ENCODE assay signal across 8 mouse cellular contexts in genomic region chr2:147013194-147013969, GRCm38 (mm10). TPM values are rescaled to one million over a fixed set of nuclear protein-coding genes. Genes with fewer than 3 reads are reported as not detected.
DNase-seq lines count a peak whose midpoint lies in the region; ATAC-seq and TF ChIP-seq lines count a peak whose summit lies in the region.

No protein-coding gene starts in this region.

- H3K9me3 ChIP-seq in erythroblast, embryonic 14.5 days (ENCODE audit: control insufficient read depth, low read length) = no peaks in the 10 kb centered on the region
- H3K9me3 ChIP-seq in heart, embryonic 15.5 days (replicated peaks) = no peaks in the 10 kb centered on the region
- H3K9me3 ChIP-seq in lung, embryonic 14.5 days (ENCODE audit: low read depth, low read length) = no peaks in the 10 kb centered on the region
- H3K9me3 ChIP-seq in neural tube, embryonic 14.5 days (ENCODE audit: control insufficient read depth, low read length) = no peaks in the 10 kb centered on the region

- no peaks in the 10 kb centered on the region for H3K27me3 ChIP-seq in erythroblast, embryonic 14.5 days (ENCODE audit: control insufficient read depth)
- no peaks in the 10 kb centered on the region for H3K27me3 ChIP-seq in heart, embryonic 15.5 days
- H3K27me3 ChIP-seq in lung, embryonic 14.5 days (ENCODE audit: insufficient read depth, low read length) = no peaks in the 10 kb centered on the region
- peaks cover 2% of the 10 kb centered on the region; the same call in 1 of the 2 replicates for H3K27me3 ChIP-seq in neural tube, embryonic 14.5 days (ENCODE audit: control insufficient read depth, insufficient read depth, low read length)

- peak overlapping the region; percentile 100 for H3K27ac ChIP-seq in heart, embryonic 15.5 days
- peak overlapping the region; percentile 99 for H3K27ac ChIP-seq in lung, embryonic 14.5 days (ENCODE audit: low read depth)
- H3K27ac ChIP-seq in neural tube, embryonic 14.5 days (ENCODE audit: low read depth, low read length) = peak overlapping the region; percentile 97

- peaks cover 6% of the 10 kb centered on the region for H3K36me3 ChIP-seq in erythroblast, embryonic 14.5 days (ENCODE audit: control insufficient read depth)
- H3K36me3 ChIP-seq in heart, embryonic 15.5 days = no peaks in the 10 kb centered on the region
- no peaks in the 10 kb centered on the region for H3K36me3 ChIP-seq in lung, embryonic 14.5 days (ENCODE audit: insufficient read depth)
- no peaks in the 10 kb centered on the region for H3K36me3 ChIP-seq in neural tube, embryonic 14.5 days (ENCODE audit: control insufficient read depth, insufficient read depth, low read length)

- peaks cover 30% of the 10 kb centered on the region for H3K4me1 ChIP-seq in erythroblast, embryonic 14.5 days (ENCODE audit: control insufficient read depth)
- H3K4me1 ChIP-seq in heart, embryonic 15.5 days (replicated peaks) = peaks cover 24% of the 10 kb centered on the region
- peaks cover 4% of the 10 kb centered on the region; the same call in 1 of the 2 replicates for H3K4me1 ChIP-seq in lung, embryonic 14.5 days (ENCODE audit: insufficient read depth)
- peaks cover 14% of the 10 kb centered on the region; the same call in 1 of the 2 replicates for H3K4me1 ChIP-seq in neural tube, embryonic 14.5 days (ENCODE audit: control insufficient read depth, insufficient read depth, low read length)

- TF ChIP-seq CTCF in lung, embryonic 14.5 days (IDR thresholded peaks at IDR 0.05; ENCODE audit: low read depth) = no peak

- peak overlapping the region; percentile 96 for H3K4me3 ChIP-seq in erythroblast, embryonic 14.5 days (replicated peaks)
- peak overlapping the region; percentile 99 for H3K4me3 ChIP-seq in heart, embryonic 15.5 days
- H3K4me3 ChIP-seq in lung, embryonic 14.5 days (ENCODE audit: low read depth, low read length) = peak overlapping the region; percentile 87
- H3K4me3 ChIP-seq in neural tube, embryonic 14.5 days (ENCODE audit: low read depth, low read length) = peak overlapping the region; percentile 92

- H3K9ac ChIP-seq in heart, embryonic 15.5 days = peak overlapping the region; percentile 87
- H3K9ac ChIP-seq in lung, embryonic 14.5 days = peak overlapping the region; percentile 87
- H3K9ac ChIP-seq in neural tube, embryonic 14.5 days (replicated peaks; ENCODE audit: low read depth, low read length) = peak overlapping the region; percentile 83

- peak overlapping the region; percentile 65 for H3K4me2 ChIP-seq in heart, embryonic 15.5 days
- peak overlapping the region; percentile 90 for H3K4me2 ChIP-seq in lung, embryonic 14.5 days
- peak overlapping the region; percentile 55 for H3K4me2 ChIP-seq in neural tube, embryonic 14.5 days (ENCODE audit: low read depth, low read length)

- WGBS in heart, embryonic 15.5 days = under 1% methylated on average over 57 of the region's 59 CpGs
- WGBS in lung, embryonic 14.5 days = under 1% methylated on average over 59 of the region's 59 CpGs
- WGBS in neural tube, embryonic 14.5 days = under 1% methylated on average over 59 of the region's 59 CpGs

- peak; percentile 30 for ATAC-seq in CD4-positive, CD25-positive, alpha-beta regulatory T cell, adult 4 months
- peak; percentile 16 for ATAC-seq in activated CD4-positive, CD25-positive, alpha-beta regulatory T cell, adult 4 months
- ATAC-seq in heart, embryonic 15.5 days (replicated peaks; ENCODE audit: insufficient number of reproducible peaks, insufficient read depth, low FRiP score, low read depth) = peak; percentile 87
- ATAC-seq in lung, embryonic 14.5 days (ENCODE audit: insufficient read depth) = peak; percentile 91
- peak; percentile 93 for ATAC-seq in neural tube, embryonic 14.5 days (ENCODE audit: low read depth)

- peak; percentile 70 to 87 for DNase-seq in kidney, postnatal 25 days
- peak; percentile 90 for DNase-seq in lung, embryonic 14.5 days
- peak; percentile 88 for DNase-seq in thymus, postnatal 25 days

RNA-seq across cellular contexts. Expression of gene Xrn2, which starts 0.6 kb away (rescaled TPM):
- polyA plus RNA-seq in CD4-positive, CD25-positive, alpha-beta regulatory T cell, adult 4 months (2017; shearing (Covaris generic)) = 100 to 1,000 TPM; 166 to 178 TPM
- polyA plus RNA-seq in activated CD4-positive, CD25-positive, alpha-beta regulatory T cell, adult 4 months (2017; shearing (Covaris generic)) = 100 to 1,000 TPM; 173 to 239 TPM
- 0.28 and 0.66 TPM in 2 replicates for polyA plus RNA-seq in erythroblast, embryonic 14.5 days (2012)
- 40.4 and 43.5 TPM in 2 replicates for polyA plus RNA-seq in heart, embryonic 15.5 days (2015; fragmentation: Nextera tagmentation; extraction: Ambion mirVana)
- 103 and 104 TPM in 2 replicates for polyA plus RNA-seq in lung, embryonic 14.5 days (2014; fragmentation: Nextera tagmentation; extraction: Ambion mirVana)
- polyA plus RNA-seq in neural tube, embryonic 14.5 days (2014; fragmentation: Nextera tagmentation; extraction: Ambion mirVana) = 85.9 and 99.7 TPM in 2 replicates

Comparison
In these comparisons a context has a peak if more than half of its experiments do, and no peak if none do; other contexts are left out.
1. Peak in every context shown above with its lines: DNase-seq, ATAC-seq, H3K4me3 ChIP-seq and H3K27ac ChIP-seq.
2. ATAC-seq: peak in every context shown above with its lines; median percentile 93 in neural tube, embryonic 14.5 days; 91 in lung, embryonic 14.5 days; 87 in heart, embryonic 15.5 days; 30 in CD4-positive, CD25-positive, alpha-beta regulatory T cell, adult 4 months; 16 in activated CD4-positive, CD25-positive, alpha-beta regulatory T cell, adult 4 months.
3. RNA of gene Xrn2, which starts 0.6 kb away (polyA plus RNA-seq): 173 to 239 TPM in activated CD4-positive, CD25-positive, alpha-beta regulatory T cell, adult 4 months, 166 to 178 TPM in CD4-positive, CD25-positive, alpha-beta regulatory T cell, adult 4 months, 103 to 104 TPM in lung, embryonic 14.5 days, 85.9 to 99.7 TPM in neural tube, embryonic 14.5 days and 40.4 to 43.5 TPM in heart, embryonic 15.5 days; 0.28 to 0.66 TPM in erythroblast, embryonic 14.5 days; every median in the first group is over 10 times any median in the second.